Mouse (Mus musculus): ENCODE measurements at regions not wholly inside any gene's neighbourhood (a gene's known extent, or its start where the extent isn't known, plus 50 kb on each side); places are given as distances from the start of the nearest gene placed in this dataset.

DNA sequence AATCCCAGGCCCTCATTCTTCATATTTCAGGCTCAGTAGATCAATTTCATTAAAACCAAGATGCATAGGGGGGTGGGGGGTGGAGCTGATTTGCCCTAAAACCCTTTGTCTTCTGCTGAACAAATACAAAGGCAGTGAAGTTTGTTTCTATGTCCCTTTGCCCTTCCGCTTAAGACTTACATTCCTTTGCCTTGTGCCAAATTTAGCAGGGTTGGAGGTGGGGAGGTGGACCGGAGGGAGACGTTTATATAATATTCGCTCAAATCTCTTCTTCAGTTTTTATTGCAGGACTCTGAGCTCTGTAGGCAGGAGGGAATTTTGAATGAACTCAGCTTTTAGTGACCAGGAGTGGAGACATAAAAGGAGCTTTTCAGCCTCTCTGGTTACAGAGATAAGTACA lies 258.8 kb downstream of the Fzd1 start:
- DNase-seq (ENCODE audit: low spot score), result no peak

DNA sequence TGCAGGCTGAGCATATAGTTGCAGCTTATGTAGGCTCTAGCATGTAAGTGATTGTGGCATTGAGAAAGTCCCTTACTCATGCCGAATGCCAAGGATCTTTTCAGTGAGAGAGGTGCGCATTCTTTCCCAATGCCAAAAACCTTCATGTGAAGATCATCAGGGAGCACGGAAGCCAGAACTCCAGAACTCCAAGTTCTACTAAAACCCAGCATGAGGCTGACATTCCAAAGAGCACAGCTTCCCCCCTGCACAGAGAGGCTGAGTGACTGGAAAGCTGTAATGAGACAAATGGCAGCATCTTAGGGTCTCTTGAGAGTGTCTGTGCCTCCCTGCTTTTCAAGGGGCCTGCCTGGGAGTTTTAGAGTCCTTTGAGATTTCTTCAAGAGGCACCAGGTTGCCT lies 259.4 kb downstream of the Fzd1 start:
- no peak for DNase-seq (ENCODE audit: low spot score)

DNA sequence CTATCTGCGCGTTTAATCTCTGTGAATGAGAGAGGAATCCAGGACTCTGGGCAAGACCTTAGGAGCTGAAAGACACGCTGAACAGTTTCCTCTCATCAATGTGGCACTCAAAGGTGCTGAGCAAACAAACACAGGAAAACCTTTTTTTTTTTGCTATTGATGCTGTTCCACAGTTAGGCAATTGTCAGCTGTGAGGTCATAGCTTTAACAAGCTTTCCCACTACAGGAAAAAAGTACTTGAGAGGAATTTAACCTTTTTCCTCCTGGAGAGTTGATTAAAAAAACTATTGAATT lies 261.0 kb downstream of the Fzd1 start:
- no peak for DNase-seq (ENCODE audit: low spot score)

DNA sequence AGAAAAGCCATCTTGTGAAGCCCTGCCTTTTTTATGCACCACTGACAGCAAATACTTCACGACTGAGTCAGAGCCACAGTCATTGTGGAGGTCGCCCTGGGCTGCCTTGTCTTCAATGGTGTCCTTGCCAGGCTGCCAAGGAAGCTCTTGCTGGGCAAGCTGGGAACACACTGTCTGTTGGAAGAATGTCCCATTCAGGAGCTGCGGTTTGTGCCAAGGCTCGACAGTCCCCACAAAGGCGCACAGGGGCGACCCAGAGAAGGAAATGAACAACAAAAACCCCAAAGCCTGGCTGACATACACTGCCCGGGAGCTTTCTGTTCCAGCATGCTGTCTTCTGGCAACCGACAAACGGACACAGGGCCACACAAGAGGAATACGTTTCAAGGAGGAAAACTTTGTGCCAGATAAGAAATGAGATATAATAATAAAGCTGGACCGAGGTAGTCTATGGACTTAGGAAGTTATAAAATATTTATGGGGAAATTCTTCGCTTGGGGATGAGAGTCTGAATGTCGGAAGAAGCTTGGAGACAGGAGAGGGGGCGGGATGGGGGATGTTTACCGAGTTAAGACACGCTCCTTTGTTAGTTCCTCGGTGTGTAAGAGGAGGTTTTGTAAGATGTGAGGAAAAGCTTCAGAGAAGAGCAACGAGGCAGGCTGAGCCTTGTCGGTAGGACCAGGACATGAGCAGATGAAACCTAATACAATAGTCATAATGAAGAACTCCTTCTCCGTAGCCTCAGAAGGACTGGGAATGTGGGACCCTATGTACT lies 261.5 kb downstream of the Fzd1 start:
- peak; percentile 28 for DNase-seq (ENCODE audit: low spot score)

DNA sequence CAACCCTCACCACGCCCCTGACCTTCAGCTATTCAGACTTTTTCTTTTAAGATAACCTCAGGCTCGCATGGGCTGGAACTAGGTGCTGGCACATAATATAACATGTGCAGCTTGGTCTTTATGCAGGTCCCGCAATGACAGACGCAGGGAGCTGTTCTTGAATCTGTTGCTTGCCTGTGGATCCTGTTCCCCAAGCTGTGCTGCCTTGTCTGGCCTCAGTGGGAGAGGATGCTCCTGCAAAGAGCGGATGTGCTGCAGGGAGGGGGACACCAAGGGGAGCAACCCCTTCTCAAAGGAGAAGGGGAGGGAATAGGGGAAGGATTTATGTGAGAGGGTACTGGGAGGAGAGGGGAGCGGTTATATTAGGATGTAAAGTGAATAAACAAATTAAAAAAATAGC lies 262.4 kb downstream of the Fzd1 start:
- DNase-seq (ENCODE audit: low spot score), result no peak

DNA sequence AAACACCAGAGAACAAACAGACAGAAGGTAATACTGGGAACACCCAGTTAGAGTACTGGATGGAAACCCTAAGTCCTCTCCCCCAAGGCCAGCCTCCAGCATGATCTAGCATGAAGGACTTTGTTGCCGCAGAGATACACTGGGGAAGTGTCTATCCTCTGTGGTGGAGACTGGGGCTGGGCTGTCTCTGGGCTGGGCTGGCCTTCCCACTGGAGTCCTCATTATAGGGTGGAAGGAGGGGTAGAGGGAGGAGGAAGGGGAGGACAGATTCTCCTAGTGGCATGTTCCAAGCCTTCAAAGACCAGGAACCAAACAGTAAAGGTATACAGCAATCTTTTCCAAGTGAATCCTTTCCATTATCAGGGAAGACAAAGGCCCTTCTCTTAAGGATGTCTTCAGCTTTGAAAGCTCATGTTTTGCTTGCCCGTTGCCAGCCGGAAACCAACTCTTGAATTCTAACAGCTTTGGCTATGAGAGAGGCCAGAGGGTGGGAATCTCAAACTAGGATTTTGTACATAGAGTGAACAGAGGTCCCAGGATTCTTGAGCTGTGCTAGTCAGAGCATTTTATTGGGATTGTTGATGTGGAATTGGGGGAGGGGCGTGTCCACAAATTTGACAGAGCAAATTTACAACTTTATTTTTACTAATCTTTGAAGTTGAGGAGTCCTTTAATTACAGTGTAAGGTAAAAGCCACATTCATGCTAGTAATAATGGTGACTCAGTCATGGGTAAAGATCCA lies 271.3 kb downstream of the Fzd1 start:
- DNase-seq (ENCODE audit: low spot score), result no peak

DNA sequence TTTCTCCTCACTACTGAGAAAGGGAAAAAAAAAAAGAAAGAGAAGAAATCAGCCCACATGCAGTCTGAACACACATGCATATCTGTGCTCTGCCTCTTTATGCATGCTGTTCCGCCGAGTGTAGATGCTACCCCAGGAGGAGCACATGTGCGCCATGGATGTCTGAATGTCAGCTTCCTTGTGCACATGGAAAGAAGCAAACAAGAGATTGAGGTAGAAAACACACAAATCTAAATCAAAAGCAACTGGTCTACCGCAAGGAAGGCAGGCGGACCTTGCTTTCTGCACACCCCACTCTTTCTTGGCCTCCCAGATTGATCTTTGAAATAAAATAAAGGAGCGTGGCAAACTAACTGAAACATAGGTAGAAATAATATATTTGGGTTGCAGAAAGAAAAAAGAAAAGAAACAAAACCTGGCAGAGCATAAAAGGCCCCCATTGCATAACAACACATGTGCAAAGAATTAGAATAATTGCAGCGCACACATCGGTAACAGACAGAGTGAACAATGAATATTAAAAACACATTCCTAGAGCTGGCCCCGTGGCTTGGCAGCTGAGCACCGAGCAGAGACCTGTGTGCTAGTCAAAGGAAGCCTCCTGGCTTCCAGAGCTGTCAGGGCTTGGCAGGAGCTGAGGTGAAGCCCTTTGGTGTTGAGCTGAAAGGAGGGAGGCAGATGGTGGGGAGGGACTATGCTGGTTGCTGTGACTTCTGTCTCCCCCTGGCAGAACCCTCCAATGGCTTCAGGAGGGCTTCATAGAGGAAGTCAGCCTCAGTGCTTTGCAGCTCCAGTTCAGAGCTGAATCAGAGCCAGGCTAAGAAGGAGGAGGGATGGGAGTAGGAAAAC lies 272.1 kb downstream of the Fzd1 start:
- no peak for DNase-seq (ENCODE audit: low spot score)

DNA sequence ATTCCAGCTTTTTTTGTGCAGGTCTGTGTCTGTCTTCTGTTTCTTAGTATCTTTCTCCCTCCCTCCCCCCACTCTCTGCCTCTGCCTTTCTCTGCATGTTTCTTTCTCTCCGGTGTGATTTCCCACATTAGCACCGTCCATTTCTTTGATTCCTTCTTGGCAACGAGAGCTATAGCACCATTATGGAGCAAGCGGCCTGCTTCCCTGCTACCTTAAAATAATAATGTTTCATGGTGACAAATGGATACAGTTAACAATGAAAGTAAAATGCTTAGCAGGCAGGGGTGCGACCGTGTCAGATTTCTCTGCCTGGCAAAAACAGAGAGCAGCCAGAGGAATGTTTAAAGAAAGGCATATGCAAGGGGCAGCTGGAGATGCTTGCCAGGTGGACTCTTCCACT lies 273.1 kb downstream of the Fzd1 start:
- no peak for DNase-seq (ENCODE audit: low spot score)

DNA sequence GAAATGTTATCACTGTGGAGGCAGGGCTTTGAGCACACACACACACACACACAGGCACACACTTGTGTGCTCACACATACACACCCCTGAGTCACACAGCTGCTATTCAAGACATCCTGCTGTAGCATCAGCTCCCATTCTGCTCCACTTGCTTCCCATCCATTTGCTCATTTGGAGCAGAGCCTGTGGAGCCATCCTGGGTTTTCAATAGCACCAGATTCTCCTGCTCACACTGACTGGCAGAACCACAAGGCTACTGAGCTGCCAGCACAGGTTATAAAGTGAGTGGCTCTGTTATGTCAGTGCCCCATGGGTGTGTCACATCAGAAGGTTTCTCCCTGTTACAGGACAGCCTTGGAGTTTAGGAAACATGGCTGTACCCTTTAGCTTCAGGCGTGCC lies 273.7 kb downstream of the Fzd1 start:
- DNase-seq (ENCODE audit: low spot score), result no peak

DNA sequence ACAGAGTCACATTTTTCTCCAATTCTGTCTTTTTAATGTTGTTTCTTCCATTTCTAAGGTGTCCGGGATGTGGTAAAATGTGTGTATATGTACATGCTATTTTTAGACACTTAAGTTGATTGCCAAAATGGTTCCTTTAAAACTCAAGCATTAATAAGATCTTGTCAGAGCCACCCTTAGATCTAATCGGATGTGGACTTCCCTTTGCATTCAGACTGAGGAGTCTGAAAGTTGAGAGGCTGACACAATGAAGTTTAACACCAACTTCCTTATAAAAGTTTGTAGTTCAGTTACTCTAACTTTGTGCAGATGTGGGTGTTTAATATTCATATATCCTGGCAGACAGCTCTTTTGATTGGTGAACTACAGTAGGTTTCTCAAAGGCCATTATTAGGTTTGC lies 282.1 kb downstream of the Mterf1b start:
- DNase-seq (ENCODE audit: low spot score), result no peak

Measured in urinary bladder, adult 2 months (tissue).